Mouse (Mus musculus) naive thymus-derived CD4-positive, alpha-beta T cell, adult 2 months (primary cell): ENCODE measurements around the gene Gm17783.
"Not testable (repeated sequence)": the region's sequence is repeated elsewhere in the genome, so short reads cannot be mapped to it uniquely, and the experiment has no call there.

Experiments
- DNase-seq: peaks from one replicate; pipeline ENCODE4 v3.0.0-alpha.2; 2011; ENCODE audit warnings: low read depth

Gm17783 gene

DNA sequence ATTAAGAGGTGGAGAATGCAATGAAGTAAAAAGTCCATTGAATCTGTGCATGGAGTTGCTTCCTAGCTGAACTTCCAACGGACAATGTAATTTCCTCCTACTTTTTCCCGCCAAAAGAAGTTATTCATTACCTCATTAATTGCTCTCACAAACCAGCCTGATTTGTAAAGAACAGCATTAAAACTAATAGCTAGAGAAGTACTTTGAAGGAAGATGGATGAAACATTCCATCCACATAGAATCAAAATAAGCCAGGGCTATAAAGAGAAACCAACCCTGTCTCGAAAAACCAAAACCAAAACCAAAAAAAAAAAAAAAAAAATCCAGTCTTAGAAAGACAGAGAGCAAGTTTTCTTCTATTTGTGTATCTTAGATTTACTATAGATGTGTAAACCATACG is at the start of gene Gm17783:
Gene Gm17783, minus strand, starts transcription at position 101 of the 400 bp plus-strand sequence.
- DNase-seq = no peak

DNA sequence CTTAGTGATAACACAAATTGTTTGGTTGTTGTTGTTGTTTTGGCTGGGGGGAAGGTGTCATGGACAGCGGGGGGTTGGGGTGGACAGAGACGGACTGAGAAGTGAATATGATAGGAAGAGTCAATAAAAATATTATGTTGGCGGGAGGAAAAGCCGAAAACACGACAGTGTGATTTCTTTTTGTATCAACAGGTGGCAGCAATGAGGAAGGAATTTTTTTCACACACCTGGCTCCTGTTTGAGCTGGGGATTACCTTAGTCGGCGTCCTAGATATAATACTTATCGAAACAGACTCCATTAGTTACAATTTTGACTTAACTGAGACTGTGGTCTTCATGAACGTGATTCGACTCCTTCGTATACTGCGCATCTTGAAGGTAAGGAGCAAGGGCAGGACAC is 48.0 kb upstream of the Gm17783 start:
- peak; percentile 3 for DNase-seq

DNA sequence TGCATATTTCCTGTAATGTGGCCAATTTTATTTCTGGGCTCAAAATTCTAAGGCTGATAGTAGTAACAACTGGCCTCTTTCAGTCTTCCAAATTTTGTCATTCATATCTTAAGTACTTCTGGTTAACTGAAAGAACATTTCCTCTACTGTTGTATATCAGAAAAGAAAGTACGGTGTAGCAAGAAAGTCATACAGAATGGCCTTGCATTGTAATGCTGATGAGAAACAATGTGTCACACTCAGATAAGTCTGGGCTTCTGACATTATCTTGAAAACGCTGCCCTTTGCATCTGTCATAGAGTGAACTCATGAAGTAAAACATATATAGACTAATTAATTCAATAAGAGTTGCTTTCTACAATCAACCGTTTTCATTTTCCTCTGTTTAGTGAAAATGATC is 40.5 kb upstream of the Gm17783 start:
- DNase-seq = no peak

DNA sequence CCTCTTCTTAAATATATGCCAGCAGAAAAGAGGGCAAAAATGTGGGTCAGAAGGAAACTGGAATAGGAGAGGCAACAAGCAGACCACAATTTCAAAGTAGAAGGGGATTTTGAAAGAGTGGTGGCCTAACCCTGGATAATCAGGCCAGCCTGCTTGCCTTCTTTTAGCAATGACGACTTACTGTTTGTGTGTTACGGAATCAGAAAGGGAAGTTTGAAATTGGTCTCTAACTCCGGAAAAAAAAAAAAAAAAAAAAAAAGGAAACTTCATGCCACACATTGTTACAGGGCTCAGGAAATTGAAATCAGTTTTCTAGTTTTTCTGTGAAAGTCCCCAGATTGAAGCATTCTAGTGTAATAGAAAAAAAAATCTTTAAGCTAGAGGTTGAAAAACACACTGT is 29.9 kb upstream of the Gm17783 start:
- DNase-seq = no peak

DNA sequence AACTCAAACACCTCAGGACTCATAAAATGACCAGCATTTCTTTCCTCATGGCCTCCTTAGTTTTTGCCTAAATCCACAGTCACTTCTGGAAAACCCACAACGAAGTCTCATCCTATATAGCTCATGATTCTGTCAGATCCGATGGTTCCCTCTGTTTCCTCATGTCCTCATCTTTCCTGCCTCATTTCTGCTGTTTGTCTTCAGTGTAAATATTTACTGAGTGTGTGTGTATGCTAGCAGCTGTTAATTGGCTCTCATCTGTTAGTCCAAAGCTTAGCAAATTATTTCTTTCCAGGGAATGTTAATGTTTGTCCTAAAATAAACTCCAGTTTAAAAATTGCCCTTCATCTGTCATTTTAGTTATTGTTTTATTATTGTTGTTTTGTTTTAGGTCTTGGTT is 19.7 kb upstream of the Gm17783 start:
- no peak for DNase-seq

DNA sequence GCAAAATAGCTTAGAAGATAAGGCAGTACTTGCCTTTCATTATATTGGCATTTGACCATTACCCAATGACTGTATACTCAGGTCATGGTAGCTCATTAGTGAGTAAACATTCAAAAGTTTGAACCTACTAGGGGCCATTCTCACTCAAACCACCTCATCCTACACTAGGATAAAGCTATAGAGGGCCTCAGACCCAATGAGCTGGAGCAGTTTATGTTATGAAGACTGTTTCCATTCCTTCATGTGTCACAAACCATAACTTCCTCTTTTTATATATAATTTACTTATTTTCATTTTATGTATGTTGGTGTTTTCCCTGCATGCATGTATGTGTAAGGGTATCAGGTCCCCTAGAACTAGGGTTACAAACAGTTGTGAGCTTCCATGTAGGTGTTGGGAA is 16.1 kb upstream of the Gm17783 start:
- no peak for DNase-seq

DNA sequence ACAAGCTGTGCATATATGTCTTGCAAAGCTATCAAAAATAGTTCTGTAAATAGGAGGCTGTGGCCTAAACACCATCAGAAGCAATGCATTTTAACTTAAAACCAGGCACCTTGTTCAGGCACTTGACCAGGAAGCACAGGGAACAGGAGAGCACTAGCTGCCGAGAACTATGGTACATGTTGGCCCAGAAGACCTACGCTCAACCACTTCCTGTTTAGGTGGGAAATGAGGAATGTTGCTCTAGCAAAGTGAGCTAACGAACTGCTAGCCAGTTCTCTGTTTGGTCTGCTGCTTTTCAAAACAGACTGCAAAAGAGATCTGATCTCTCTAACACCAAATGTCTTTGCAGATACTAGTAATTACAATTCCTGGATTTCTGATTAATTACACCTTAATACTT is 12.5 kb upstream of the Gm17783 start:
- DNase-seq = no peak

DNA sequence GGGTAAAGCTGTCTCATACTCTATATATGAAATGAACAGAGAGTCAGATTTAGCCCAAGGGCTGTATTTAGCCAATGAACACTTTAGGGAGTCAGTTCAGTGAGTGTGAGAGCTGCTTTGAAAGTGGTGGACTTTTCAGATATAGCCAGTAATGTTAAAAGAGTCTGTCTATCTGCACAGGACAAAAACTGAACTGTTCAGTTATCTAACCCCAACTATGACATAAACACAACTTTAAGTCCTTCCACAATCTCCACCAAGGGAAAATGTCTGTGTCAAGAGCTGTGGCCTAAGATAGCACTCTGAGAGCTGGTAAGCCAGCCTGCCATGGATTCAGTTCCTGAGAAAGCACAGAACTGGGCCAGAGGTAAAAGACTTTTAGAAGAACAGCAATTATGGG is 10.3 kb upstream of the Gm17783 start:
- no peak for DNase-seq

DNA sequence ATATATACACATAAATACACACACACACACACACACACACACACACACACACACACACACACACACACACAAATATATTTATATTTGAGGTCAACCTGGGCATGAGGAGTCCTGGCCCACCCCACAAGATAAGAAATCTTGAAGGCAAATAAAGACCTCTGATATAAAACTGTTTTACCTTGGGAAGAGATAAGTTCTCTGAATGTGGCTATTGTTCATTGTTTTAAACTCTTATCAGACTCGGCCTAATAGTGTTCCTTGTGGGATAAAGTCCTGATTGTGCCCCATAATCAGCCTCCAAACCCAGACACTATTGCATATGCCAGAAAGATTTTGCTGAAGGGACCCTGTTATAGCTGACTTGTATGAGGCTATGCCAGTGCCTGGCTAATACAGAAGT is 6.5 kb upstream of the Gm17783 start:
- not testable (repeated sequence) for DNase-seq

DNA sequence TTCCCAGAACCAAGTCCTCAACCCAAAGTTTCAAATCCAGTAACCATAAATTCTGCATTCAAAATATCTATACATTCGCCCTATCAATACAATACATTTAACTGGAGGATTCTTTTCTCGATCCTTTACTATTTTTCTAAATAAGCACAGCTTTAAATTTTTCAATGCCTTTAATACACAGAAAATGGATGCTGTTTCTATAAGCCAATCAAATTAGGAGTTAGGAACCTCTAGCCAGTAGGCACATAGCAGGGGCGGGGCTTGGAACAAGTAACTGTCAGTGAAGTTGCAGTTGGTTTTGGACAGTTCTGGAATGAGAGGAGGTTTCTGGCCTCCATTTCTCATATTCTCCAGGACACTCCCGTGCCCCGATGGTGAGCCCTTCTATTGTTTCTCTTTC is 3.2 kb upstream of the Gm17783 start, which contains the start of gene Slc9c1:
Gene Slc9c1, plus strand, starts transcription at position 301 of the 400 bp plus-strand sequence.
- DNase-seq = no peak

DNA sequence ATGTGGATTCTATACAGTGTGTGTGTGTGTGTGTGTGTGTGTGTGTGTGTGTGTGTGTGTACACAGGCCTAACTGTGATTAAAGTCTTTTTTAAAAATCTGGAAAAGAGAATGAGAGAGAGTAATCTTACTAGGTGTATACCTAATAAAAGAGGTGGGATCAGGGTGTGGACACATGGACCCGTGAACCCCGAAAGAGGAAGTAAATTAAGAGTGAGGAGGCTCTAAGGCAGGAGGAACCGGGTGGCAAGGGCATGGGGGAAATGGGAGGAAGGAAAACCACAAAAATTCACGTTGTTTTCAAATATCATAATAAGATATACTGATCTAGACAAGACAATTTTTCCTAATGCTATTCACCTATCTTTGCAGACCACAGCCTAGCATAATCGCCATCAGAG is 6.3 kb downstream of the Gm17783 start:
- DNase-seq = no peak

DNA sequence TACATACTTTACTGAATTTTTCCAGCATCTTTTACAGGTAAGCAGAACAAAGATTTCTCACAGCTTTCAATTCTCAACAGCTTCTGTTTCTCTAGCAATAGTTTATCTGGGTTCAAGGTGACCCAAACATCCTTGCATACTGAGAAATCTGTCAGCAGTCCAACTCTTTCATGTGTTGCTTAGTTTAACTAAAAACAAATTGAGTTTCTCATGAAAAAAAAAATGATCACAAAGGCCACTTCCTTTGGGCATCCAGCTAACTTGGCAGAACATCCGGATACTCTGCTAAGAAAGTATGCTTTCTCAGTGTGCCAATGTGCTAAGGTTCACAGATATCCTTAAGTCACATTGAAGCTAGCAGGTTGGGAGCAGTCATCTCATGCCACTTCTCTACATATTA is 36.5 kb downstream of the Gm17783 start:
- no peak for DNase-seq

DNA sequence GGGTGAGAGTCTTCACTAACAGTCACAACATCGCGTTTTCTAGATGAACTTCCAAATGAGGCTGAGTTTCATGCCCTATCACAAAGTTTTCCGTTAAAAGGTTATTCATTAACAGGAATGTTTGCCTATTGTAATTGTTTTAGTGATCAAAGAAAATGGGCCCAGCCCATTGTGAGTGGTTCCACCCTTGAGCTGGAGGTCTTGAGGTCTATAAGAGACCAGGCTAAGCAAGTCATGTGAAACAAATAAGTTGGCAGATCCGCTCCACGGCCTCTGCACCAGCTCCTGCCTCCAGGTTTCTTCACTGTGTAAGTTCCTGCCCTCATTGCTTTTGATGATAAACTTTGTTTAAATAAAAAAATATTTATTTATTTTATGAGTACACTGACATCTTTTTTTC is 38.9 kb downstream of the Gm17783 start, which contains the start of gene Gm609:
Gene Gm609, minus strand, starts transcription at position 43 of the 400 bp plus-strand sequence.
- no peak for DNase-seq

DNA sequence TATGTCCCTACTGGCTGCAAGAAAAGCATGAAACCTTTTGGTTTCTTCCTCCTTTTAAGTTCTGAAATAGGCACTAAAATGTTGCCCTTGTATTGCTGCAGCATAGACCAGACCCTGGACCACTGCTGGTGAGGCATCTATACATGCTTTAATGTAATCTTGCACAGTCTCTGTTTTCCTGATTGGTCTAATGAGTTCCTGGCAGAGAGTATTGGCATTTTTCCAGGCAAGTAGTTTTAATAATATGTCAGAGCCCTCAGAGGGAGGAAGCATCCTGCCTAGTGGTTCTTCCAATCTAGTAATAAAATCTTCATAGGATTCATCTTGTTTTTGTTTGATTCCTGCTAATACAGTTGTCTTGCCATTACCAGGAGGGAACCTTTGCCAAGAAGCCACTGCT is 54.9 kb downstream of the Gm17783 start:
- no peak for DNase-seq

DNA sequence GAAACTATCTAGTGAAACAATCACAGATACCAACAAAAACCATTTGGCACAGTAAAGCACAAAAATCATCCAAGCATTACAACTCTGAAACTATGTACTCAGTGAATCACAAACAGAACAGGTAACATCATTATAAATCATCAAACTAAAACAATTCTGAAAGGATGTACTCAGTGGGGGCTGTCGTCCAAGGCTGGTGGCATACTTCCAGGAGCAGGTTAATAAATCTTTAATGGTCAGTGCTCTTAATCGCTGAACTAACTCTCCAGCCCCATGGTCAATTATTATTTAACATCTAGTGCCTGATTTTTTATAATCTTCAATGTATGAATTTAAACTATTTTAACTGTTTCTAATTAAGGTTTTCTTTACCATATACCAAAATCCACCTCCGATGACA is 60.0 kb downstream of the Gm17783 start:
- DNase-seq = not testable (repeated sequence)
